Mouse (Mus musculus) T-cell, adult 2 months (primary cell): ENCODE measurements around the gene Osbpl10.

Source experiments
- DNase-seq: peaks from one replicate; pipeline ENCODE4 v3.0.0; 2022; ENCODE audit warnings: low spot score

Gene Osbpl10

DNA sequence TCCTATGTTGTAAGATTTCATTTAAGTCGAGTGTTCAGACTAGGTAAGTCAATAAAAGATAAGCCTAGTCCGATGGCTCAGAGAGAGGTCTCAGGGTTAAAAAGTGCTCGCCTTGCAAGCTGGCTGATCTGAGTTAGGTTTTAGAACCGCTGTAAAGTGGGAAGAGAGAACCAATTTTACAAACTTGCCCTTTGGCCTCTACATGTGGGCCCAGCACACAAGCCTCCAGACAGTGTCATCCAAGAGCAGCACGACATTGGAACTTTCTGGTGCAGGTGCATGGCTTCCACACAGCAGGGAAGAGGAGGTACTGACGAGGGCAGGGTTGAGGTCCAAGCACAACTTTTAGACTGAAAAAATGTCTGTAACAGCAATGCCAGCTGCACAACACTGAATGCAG lies 296.4 kb downstream of the Osbpl10 start:
- no peak for DNase-seq

DNA sequence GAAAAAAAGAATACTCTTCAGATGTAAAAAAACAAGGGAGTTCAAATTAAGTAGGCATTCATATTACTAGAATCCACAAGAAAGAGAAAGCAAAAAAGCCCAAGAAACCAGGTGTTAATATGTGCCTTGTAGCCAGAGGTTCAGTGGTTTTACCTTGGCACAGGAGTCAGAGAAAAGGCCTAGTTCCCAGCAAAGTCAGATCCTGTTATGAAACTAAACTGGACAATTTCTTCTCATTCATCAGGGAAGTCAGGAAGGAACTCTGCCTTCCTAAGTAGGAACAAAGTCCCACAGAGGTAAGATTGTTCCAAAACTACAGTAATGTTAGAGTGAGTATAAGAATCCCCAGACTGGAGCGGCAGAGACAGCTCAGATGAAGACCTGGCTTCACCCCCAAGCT lies 300.3 kb downstream of the Osbpl10 start:
- DNase-seq = no peak
